Mouse (Mus musculus): ENCODE data around the gene Ctnna3.
"Not testable (repeated sequence)": the region's sequence is repeated elsewhere in the genome, so short reads cannot be mapped to it uniquely, and the experiment has no call there.

Gene Ctnna3

GRCm38 (mm10) chr10:64661190-64661589 lies 1231.3 kb downstream of the Ctnna3 start:
- DNase-seq, result no peak

DNA sequence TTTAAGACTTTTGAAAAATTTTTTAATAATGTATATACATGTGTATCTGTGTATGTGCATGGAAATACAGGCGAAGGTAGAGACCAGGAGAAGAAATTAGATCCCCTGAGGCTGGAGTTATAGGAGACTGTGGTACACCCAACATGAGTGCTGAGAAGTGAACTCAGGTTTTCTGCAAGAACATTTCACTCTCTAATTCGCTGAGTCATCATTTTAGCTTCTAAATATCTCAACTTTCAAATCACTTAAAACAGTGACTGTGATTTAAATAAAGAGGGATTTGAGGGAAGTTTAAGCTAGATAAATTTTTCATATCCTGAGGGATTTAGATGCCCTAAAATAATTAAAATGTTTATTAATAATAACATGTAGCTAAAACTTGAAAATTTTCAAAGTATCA lies 1241.6 kb downstream of the Ctnna3 start:
- no peak for DNase-seq

GRCm38 (mm10) chr10:64675796-64676195 lies 1245.9 kb downstream of the Ctnna3 start:
- no peak for DNase-seq

GRCm38 (mm10) chr10:64710017-64710416 lies 1280.1 kb downstream of the Ctnna3 start:
- no peak for DNase-seq

DNA sequence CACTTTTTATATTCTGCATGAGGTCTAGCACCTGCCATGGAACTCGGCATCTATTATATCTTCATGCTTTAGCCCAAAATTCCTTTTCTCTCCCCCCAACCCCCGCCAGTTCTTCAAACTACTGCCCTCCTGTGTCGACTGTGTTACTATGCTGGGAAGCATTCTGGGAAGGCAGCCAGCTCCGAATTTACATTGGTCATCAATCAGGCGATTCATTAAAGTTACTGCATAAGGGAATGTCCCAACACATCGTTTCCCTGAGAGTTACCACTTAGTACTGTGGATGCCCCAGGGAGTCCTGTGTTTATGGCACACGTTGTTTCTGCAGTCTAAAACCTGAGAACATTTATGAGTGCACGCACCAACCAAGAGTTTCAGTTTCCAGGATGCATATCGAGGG lies 1288.1 kb downstream of the Ctnna3 start:
- no peak for DNase-seq

DNA sequence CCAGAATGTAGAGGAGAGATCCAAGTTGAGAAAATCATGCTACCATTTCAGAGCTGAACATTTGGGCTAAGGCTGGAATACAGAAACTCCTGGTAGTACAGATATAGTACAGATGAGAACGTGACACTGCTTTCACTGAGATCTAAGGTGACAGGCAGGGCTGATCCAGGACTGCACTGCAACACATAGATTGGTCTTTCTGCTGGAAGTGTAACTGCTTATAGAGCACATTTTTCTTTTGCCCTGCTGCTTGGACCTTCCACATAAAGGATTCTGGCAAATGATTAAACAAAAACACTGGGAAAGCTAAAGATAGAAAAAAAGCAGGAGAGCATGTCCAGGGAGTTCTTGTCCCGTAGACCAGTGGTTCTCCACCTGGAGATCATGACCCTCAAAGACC lies 1305.8 kb downstream of the Ctnna3 start:
- no peak for DNase-seq

- no peak for DNase-seq
Observed at GRCm38 (mm10) chr10:64736616-64737015, 1306.7 kb downstream of the Ctnna3 start.

- not testable (repeated sequence) for DNase-seq
Observed at GRCm38 (mm10) chr10:64741721-64742120, 1311.8 kb downstream of the Ctnna3 start.

DNA sequence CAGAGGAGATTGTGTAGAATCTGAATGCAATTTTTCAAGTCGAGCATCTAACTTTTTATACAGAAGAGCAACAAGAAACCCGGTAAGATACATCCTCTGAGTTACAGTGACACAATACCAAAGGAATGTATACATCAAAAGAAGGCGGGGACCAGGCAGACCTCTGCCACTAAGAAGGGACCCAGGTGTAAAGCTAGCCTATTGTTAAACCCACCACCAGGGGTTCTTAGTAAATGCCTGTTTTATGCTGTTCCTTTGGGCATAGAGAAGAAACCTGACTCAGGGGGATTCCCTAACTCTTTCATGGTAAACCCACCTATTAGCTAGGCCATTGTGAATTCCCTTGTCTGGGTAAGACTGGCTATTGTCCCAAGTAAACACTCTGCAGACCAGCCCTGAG lies 1314.2 kb downstream of the Ctnna3 start:
- DNase-seq, result not testable (repeated sequence)

- DNase-seq, result no peak
Observed at GRCm38 (mm10) chr10:64748651-64749050, 1318.8 kb downstream of the Ctnna3 start.

- DNase-seq, result no peak
Observed at GRCm38 (mm10) chr10:64750791-64751190, 1320.9 kb downstream of the Ctnna3 start.

GRCm38 (mm10) chr10:64836315-64836714 lies 1406.4 kb downstream of the Ctnna3 start:
- no peak for DNase-seq

DNA sequence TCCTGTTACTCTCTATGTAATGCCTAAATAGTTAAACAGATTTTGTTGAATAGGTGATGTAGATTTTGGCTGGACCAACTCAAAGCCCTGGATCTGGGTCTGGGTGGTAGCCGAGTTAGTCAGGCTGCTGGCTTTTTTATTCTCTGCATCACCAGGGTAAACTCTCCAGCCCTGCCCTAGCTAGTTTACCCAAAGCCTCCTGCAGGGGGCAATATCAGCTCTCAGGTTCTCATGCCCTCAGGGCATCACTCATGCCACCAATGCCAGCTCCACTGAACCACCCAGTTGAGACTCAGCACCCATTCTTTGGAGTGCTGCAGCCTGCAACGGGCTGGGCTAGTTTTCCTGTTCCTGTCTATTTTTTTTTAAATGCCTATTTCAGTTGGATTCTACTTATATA lies 1431.5 kb downstream of the Ctnna3 start:
- DNase-seq, result no peak

DNA sequence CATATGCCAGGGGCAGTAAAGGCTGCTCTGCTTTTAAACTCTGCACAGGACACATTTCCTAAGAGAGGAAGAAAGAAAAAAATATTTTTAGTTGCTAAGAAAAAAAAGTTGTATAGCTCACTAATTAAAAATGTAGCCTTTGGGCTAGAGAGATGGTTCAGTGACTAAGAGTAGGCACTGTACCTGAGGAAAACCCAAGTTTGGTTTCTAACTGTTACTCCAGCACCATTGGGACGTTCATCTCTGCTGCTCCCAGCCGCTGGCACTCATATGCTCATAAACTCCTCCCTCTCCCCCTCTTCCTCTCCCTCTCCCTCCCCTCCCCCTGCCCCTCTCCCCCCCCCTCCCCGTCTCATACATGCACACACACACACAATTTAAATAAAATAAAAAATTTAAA lies 1441.0 kb downstream of the Ctnna3 start:
- DNase-seq, result no peak

DNA sequence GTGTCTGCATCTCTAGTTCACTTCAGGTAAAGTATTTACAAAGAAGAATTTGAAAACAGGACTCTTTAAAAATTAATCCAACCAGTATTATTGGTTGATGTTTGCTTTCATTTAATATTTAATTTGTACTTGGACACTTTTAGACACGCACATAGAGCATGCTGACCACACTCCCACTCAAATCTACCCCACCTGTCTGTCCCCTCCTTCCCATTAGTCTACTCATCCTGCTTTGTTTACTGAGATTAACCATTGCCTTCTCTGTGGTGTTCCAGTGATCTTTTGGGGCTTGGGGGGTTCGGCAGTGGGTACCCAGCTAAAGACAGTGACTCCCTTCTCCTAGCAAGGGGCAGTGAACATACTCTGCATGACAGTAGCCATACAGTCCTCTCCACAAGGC lies 1446.6 kb downstream of the Ctnna3 start:
- no peak for DNase-seq

GRCm38 (mm10) chr10:64879860-64880259 lies 1450.0 kb downstream of the Ctnna3 start:
- DNase-seq, result no peak

DNA sequence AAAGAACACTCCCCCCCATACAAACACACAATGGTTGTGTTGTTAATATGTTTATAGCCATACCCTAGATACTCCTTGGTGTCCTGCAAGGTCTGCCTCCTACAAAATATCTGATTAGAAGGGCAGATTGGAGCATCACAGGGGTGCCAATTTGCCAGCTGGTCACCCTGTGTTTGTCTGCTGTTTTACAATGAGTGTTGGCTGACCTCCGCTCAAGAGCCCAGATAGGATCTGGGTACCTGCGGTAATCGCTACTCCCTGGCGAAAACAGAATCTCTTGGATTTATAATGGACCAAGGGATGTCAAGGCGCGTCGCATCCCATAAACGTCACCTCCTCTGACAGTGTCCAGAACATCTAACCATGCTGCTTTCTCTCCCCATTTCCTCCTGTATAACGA lies 1457.0 kb downstream of the Ctnna3 start:
- no peak for DNase-seq

GRCm38 (mm10) chr10:64892458-64892857 lies 1462.6 kb downstream of the Ctnna3 start:
- no peak for DNase-seq

- no peak for DNase-seq
Observed at GRCm38 (mm10) chr10:64898739-64899138, 1468.8 kb downstream of the Ctnna3 start.

GRCm38 (mm10) chr10:64901726-64902125 lies 1471.8 kb downstream of the Ctnna3 start:
- no peak for DNase-seq

GRCm38 (mm10) chr10:64940975-64941374 lies 1511.1 kb downstream of the Ctnna3 start:
- DNase-seq, result no peak

GRCm38 (mm10) chr10:64958391-64958790 lies 1528.5 kb downstream of the Ctnna3 start:
- no peak for DNase-seq

DNA sequence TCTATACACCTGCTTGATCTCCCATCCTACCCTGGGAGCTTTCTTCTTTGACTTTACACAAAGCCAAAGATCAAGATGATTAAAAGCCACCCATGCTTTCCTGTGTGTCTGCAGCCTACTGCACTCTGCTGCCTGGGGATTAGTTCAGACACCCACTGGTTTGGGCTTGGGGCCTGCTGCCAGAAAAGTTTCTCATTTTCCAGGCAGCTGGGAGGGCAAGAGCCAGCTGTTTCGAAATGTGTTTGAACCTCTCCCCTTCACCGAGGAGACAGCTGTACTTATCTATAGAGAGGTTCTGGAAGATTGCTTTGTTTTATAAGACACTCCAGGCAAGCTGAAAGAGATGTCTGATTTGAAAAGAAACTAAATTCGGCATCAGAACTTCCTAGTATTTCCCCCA lies 1563.0 kb downstream of the Ctnna3 start:
- no peak for DNase-seq

DNA sequence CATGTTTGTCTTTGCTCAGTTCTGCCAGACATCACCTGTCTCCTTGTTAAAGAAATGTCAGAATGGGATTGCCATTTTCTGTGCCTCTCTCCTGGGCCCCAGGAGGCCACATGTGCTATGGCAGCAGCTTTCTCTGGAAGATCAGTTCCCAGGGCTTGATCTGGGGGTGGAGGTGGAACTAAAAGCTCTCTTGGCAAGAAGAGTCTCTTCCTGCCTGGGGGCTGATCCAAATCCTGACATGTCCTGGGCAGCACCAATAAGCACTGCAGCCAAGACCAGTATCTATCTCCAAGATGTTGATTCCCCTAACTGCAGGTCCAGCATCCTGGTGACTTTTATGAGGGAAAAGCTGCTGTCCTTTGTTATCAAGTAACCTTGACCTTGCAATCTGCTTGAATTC lies 1583.6 kb downstream of the Ctnna3 start:
- DNase-seq, result no peak

GRCm38 (mm10) chr10:65022667-65023066 lies 1592.8 kb downstream of the Ctnna3 start:
- DNase-seq, result no peak

DNA sequence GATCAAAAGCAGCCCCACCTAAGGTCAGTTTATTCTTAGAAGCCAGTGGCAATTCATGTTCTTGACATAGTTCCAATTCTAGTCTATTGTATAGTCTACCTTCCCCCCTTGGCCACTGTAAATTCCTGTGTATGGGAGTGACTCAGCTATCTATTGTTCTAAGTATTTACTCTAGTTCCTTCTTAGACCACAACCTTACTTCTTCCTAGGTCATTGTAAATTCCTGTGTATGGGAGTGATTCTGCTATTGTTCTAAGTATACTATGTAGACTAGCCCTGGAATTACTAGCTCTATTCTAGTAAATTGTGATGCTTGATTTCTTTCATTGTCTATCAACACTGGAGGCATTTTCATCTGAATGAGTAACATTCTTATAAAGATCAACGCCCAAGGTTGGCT lies 1603.6 kb downstream of the Ctnna3 start:
- DNase-seq, result not testable (repeated sequence)
